Mouse (Mus musculus): ENCODE results near the gene B830017H08Rik.

GRCm38 (mm10) chr16:17815411-17816402, 17.2 kb upstream of the B830017H08Rik start:
- peak; percentile 96 for TF ChIP-seq CTCF (IDR thresholded peaks at IDR 0.05; ENCODE audit: low read depth)
- TF ChIP-seq EP300 (optimal IDR thresholded peaks at IDR 0.05), result no peak

Data from stomach, postnatal 0 days (tissue).